Mouse (Mus musculus): Measurements from ENCODE around the gene Dpp6. TPM values are rescaled to one million over a fixed set of nuclear protein-coding genes. Genes with fewer than 3 reads are reported as not detected.

The Dpp6 gene
- polyA plus RNA-seq, 1 experiment: 0.01 TPM

DNA sequence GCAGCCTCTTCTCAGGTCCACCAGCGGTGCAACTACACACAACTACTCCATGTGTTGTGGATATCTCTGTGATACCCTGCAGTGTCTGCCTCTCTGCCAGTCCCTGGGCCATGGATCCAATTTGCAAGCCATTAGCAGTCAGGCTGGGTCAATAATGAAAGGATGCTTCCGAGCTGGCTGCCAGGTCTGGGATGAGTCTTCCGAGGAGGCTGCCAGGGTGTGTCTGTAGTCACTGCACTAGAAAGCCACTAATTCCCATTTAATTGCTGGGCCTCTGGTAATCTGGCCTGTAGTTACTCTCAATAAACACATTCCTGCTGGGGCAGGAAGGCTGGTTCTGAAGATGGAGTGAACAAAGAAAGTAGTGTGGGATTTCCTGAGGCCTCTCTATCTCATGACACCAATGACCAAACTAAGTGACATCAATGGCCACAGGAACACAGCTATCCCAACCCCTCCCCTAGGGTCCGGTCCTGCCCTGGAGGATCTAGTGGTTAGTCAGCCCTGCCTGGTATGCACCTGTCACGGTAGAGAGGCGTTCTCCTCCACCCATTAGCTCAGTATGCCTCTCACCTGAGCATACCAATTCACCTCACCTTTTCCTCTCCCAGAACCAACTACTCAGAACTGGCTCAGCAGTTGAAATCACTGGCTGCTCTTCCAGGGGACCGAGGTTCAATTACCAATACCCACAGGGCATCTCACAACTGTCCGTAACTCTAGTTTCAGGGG, 894.6 kb downstream of the Dpp6 start:
- no peaks in the 10 kb centered on the region for H3K79me2 ChIP-seq (ENCODE audit: control insufficient read depth, insufficient read depth)
- TF ChIP-seq MYOD1 (IDR thresholded peaks at IDR 0.05; ENCODE audit: control insufficient read depth, insufficient read length, low read depth) (no peak), USF1 (IDR thresholded peaks at IDR 0.05; ENCODE audit: low read depth) (no peak), FOSL1 (IDR thresholded peaks at IDR 0.05; ENCODE audit: insufficient read depth, low read length, poor library complexity, severe bottlenecking) (no peak), CEBPB (IDR thresholded peaks at IDR 0.05; ENCODE audit: low read depth) (no peak), MYOG (IDR thresholded peaks at IDR 0.05; ENCODE audit: control insufficient read depth, extremely low read depth, insufficient read length) (no peak)
- H3K79me3 ChIP-seq (ENCODE audit: low read depth): no peaks in the 10 kb centered on the region
- no peak overlapping the region for H3ac ChIP-seq (ENCODE audit: control insufficient read depth, insufficient read length, low read depth)
- H3K36me3 ChIP-seq (ENCODE audit: control insufficient read depth, insufficient read depth): no peaks in the 10 kb centered on the region
- no peak overlapping the region for H3K4me3 ChIP-seq (ENCODE audit: insufficient read depth, poor library complexity, severe bottlenecking)
- no peaks in the 10 kb centered on the region for H3K27me3 ChIP-seq (ENCODE audit: control insufficient read depth, insufficient read depth, insufficient read length)

DNA sequence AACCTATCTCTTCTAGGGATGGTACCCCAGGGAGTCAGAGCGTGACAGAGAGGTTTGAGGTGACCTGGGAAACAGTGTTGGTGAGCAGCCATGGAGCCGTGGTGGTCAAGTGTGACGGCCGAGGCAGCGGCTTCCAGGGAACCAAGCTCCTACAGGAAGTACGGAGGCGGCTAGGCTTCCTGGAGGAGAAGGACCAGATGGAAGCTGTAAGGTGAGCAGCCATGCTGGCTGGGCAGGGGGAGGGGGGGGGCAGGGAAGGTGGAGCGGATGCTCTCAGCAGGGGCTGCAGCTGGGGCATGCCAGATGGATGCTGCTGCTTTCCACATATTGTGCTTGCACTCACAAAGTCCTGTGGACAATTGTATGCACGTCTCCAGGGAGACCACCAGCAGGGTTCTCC, 897.4 kb downstream of the Dpp6 start:
- H3K36me3 ChIP-seq (ENCODE audit: control insufficient read depth, insufficient read depth): no peaks in the 10 kb centered on the region
- TF ChIP-seq FOSL1 (IDR thresholded peaks at IDR 0.05; ENCODE audit: insufficient read depth, low read length, poor library complexity, severe bottlenecking): no peak
- TF ChIP-seq MYOG (IDR thresholded peaks at IDR 0.05; ENCODE audit: control insufficient read depth, extremely low read depth, insufficient read length): no peak
- H3K79me2 ChIP-seq (ENCODE audit: control insufficient read depth, insufficient read depth): no peaks in the 10 kb centered on the region
- peaks cover 4% of the 10 kb centered on the region for H3K27me3 ChIP-seq (ENCODE audit: control insufficient read depth, insufficient read depth, insufficient read length)
- no peak overlapping the region for H3ac ChIP-seq (ENCODE audit: control insufficient read depth, insufficient read length, low read depth)
- no peak overlapping the region for H3K4me3 ChIP-seq (ENCODE audit: insufficient read depth, poor library complexity, severe bottlenecking)
- H3K79me3 ChIP-seq (ENCODE audit: low read depth): no peaks in the 10 kb centered on the region

DNA sequence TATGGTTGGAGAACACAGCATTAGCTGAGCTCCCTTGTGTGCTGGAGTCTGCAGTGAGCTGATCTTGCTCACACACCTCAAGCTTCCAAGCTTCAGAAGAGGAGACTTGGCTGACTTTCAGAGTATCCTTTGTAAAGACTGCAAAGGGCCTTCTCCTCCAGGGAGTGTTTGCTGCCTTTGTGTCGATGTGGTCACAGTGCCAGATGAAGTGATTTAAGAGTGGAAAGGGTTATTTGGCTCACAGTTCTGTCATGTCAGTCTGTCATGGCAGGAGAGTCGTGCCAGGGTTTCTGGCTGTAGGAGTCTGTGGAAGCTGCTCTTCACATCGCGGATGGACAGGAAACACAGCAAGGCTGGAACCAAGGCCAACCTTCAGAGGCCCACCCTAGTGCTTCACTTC, 899.0 kb downstream of the Dpp6 start:
- H3ac ChIP-seq (ENCODE audit: control insufficient read depth, insufficient read length, low read depth): no peak overlapping the region
- no peaks in the 10 kb centered on the region for H3K36me3 ChIP-seq (ENCODE audit: control insufficient read depth, insufficient read depth)
- H3K4me3 ChIP-seq (ENCODE audit: insufficient read depth, poor library complexity, severe bottlenecking): no peak overlapping the region
- TF ChIP-seq MYOD1 (IDR thresholded peaks at IDR 0.05; ENCODE audit: control insufficient read depth, insufficient read length, low read depth) (no peak), USF1 (IDR thresholded peaks at IDR 0.05; ENCODE audit: low read depth) (no peak), FOSL1 (IDR thresholded peaks at IDR 0.05; ENCODE audit: insufficient read depth, low read length, poor library complexity, severe bottlenecking) (no peak), CTCF (IDR thresholded peaks at IDR 0.05; ENCODE audit: control insufficient read depth, insufficient read depth, insufficient read length) (no peak), MYOG (IDR thresholded peaks at IDR 0.05; ENCODE audit: control insufficient read depth, extremely low read depth, insufficient read length) (no peak), MAX (IDR thresholded peaks at IDR 0.05) (no peak), CEBPB (IDR thresholded peaks at IDR 0.05; ENCODE audit: low read depth) (no peak)
- peaks cover 4% of the 10 kb centered on the region for H3K27me3 ChIP-seq (ENCODE audit: control insufficient read depth, insufficient read depth, insufficient read length)
- no peaks in the 10 kb centered on the region for H3K79me3 ChIP-seq (ENCODE audit: low read depth)
- H3K79me2 ChIP-seq (ENCODE audit: control insufficient read depth, insufficient read depth): no peaks in the 10 kb centered on the region

DNA sequence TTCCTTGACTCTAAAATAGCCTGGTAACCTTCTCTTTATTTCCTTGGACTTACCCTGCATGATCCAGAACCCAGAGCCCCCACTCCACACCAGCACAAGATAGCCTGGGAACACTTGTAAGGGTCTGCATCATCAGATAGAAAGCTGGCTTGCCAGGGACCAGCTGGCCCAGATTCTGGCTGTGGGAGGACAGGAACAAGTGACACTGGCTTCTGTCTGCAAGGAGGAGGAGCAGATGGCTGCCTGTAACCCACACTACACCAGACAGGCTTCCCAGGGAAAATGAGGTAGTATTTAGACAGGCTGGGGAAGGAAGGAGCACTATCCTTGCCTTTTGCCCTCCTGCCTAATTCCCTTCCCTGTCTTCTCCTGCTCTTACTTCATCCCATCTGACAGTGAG, 900.3 kb downstream of the Dpp6 start:
- Histone ChIP-seq H3K36me3 (ENCODE audit: control insufficient read depth, insufficient read depth) (no peaks in the 10 kb centered on the region), H3K4me3 (ENCODE audit: insufficient read depth, poor library complexity, severe bottlenecking) (no peak overlapping the region), H3K79me2 (ENCODE audit: control insufficient read depth, insufficient read depth) (no peaks in the 10 kb centered on the region), H3K27me3 (ENCODE audit: control insufficient read depth, insufficient read depth, insufficient read length) (peaks cover 4% of the 10 kb centered on the region), H3ac (ENCODE audit: control insufficient read depth, insufficient read length, low read depth) (no peak overlapping the region), H3K79me3 (ENCODE audit: low read depth) (no peaks in the 10 kb centered on the region)
- TF ChIP-seq MYOG (IDR thresholded peaks at IDR 0.05; ENCODE audit: control insufficient read depth, extremely low read depth, insufficient read length): no peak
- no peak for TF ChIP-seq MYOD1 (IDR thresholded peaks at IDR 0.05; ENCODE audit: control insufficient read depth, insufficient read length, low read depth)
- no peak for TF ChIP-seq USF1 (IDR thresholded peaks at IDR 0.05; ENCODE audit: low read depth)
- no peak for TF ChIP-seq CEBPB (IDR thresholded peaks at IDR 0.05; ENCODE audit: low read depth)
- TF ChIP-seq CTCF (IDR thresholded peaks at IDR 0.05; ENCODE audit: control insufficient read depth, insufficient read depth, insufficient read length): no peak
- TF ChIP-seq MAX (IDR thresholded peaks at IDR 0.05): no peak

DNA sequence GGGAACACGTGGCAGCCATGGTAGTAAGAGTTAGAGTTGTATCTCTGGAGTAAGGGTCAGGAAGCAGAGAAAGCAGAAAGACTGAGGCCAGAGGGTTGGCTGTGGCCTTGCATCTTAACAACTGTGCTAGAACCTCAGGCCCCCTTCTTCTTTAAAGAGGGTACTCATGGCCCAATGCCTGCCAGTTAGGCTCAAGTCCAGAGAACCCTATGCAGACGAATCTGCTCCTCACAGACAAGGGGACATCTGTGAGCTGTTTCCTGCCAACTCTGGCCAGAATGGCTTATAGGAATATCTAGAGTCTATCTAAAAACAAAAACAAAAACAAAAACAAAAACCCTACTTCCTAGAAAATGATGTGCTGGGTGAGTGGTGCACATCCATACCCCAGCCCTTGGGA, 902.3 kb downstream of the Dpp6 start:
- H3K36me3 ChIP-seq (ENCODE audit: control insufficient read depth, insufficient read depth): no peaks in the 10 kb centered on the region
- no peak overlapping the region for H3ac ChIP-seq (ENCODE audit: control insufficient read depth, insufficient read length, low read depth)
- no peaks in the 10 kb centered on the region for H3K79me2 ChIP-seq (ENCODE audit: control insufficient read depth, insufficient read depth)
- H3K79me3 ChIP-seq (ENCODE audit: low read depth): no peaks in the 10 kb centered on the region
- no peak for TF ChIP-seq CEBPB (IDR thresholded peaks at IDR 0.05; ENCODE audit: low read depth)
- no peak for TF ChIP-seq CTCF (IDR thresholded peaks at IDR 0.05; ENCODE audit: control insufficient read depth, insufficient read depth, insufficient read length)
- TF ChIP-seq MYOD1 (IDR thresholded peaks at IDR 0.05; ENCODE audit: control insufficient read depth, insufficient read length, low read depth): no peak
- no peak for TF ChIP-seq MYOG (IDR thresholded peaks at IDR 0.05; ENCODE audit: control insufficient read depth, extremely low read depth, insufficient read length)
- no peak for TF ChIP-seq FOSL1 (IDR thresholded peaks at IDR 0.05; ENCODE audit: insufficient read depth, low read length, poor library complexity, severe bottlenecking)
- TF ChIP-seq MAX (IDR thresholded peaks at IDR 0.05): no peak
- TF ChIP-seq USF1 (IDR thresholded peaks at IDR 0.05; ENCODE audit: low read depth): no peak
- H3K27me3 ChIP-seq (ENCODE audit: control insufficient read depth, insufficient read depth, insufficient read length): peaks cover 4% of the 10 kb centered on the region
- H3K4me3 ChIP-seq (ENCODE audit: insufficient read depth, poor library complexity, severe bottlenecking): no peak overlapping the region

DNA sequence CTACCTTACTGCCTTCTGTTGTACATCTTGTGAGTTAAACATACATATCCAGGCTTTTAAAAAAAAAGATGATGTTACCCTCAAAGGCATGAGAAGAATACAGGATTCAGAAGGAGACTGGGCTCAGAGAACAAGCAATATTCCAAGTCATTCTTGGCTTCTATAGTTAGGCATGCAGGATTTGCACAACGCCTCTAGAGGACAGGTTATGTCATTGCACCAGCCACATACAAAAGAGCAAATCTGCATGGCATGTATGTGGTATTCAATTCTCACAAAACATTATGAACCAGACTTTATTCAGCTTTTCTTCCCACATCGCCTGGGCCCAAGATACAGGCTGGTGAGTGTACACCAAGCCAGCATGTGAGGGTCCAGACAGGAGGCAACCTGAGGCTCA, 907.5 kb downstream of the Dpp6 start:
- no peak overlapping the region for H3ac ChIP-seq (ENCODE audit: control insufficient read depth, insufficient read length, low read depth)
- no peaks in the 10 kb centered on the region for H3K27me3 ChIP-seq (ENCODE audit: control insufficient read depth, insufficient read depth, insufficient read length)
- H3K36me3 ChIP-seq (ENCODE audit: control insufficient read depth, insufficient read depth): no peaks in the 10 kb centered on the region
- H3K79me2 ChIP-seq (ENCODE audit: control insufficient read depth, insufficient read depth): no peaks in the 10 kb centered on the region
- TF ChIP-seq CEBPB (IDR thresholded peaks at IDR 0.05; ENCODE audit: low read depth) (no peak), CTCF (IDR thresholded peaks at IDR 0.05; ENCODE audit: control insufficient read depth, insufficient read depth, insufficient read length) (no peak), FOSL1 (IDR thresholded peaks at IDR 0.05; ENCODE audit: insufficient read depth, low read length, poor library complexity, severe bottlenecking) (no peak), MYOD1 (IDR thresholded peaks at IDR 0.05; ENCODE audit: control insufficient read depth, insufficient read length, low read depth) (no peak), MYOG (IDR thresholded peaks at IDR 0.05; ENCODE audit: control insufficient read depth, extremely low read depth, insufficient read length) (no peak), USF1 (IDR thresholded peaks at IDR 0.05; ENCODE audit: low read depth) (no peak), MAX (IDR thresholded peaks at IDR 0.05) (no peak)
- no peak overlapping the region for H3K4me3 ChIP-seq (ENCODE audit: insufficient read depth, poor library complexity, severe bottlenecking)
- H3K79me3 ChIP-seq (ENCODE audit: low read depth): no peaks in the 10 kb centered on the region

All from C2C12 (cell line).